Mouse (Mus musculus) bone marrow, adult 2 months (tissue): ENCODE measurements around the gene Ddx21.

Experiments
- CTCF ChIP-seq: fragments of 200-500 bp; IDR thresholded peaks from 2 replicates; pipeline ENCODE4 v1.5.1; 2011; ENCODE audit warnings: low read length, control low read depth; ENCODE audit not compliant: control insufficient read depth, insufficient read depth
- POLR2A ChIP-seq: fragments of 200-500 bp; IDR thresholded peaks from 2 replicates; pipeline ENCODE4 v1.6.1; 2011; ENCODE audit warnings: low read depth, mild to moderate bottlenecking, control low read depth, low read length, borderline replicate concordance; ENCODE audit not compliant: control insufficient read depth

- TF ChIP-seq CTCF: peak; percentile 78
- no peak for TF ChIP-seq POLR2A
Measured at GRCm38 (mm10) chr10:62557736-62558135, 44.3 kb downstream of the Ddx21 start.
